ENCODE assay signal across 10 mouse cellular contexts in genomic region chrX:6922165-6922564, GRCm38 (mm10).
DNase-seq lines count a peak whose midpoint lies in the region; ATAC-seq and TF ChIP-seq lines count a peak whose summit lies in the region.
"Had no signal": no experiment of that assay in that cellular context is flagged by ENCODE, and none has a peak within 500 bp of the region (broad histone marks: within the 10 kb centered on the region; RNA-seq: fewer than 3 reads in every experiment).

No protein-coding gene starts in this region.

- no peak for TF ChIP-seq POLR2A in kidney, adult 2 months (IDR thresholded peaks at IDR 0.05; ENCODE audit: low read depth, low read length)

- 37% methylated on average over 5 of the region's 5 CpGs for WGBS in kidney, adult 2 months
- WGBS in lung, embryonic 14.5 days = 60% methylated on average over 5 of the region's 5 CpGs
- 74% methylated on average over 5 of the region's 5 CpGs for WGBS in forebrain, embryonic 16.5 days

- TF ChIP-seq CTCF in kidney, adult 2 months (conservative IDR thresholded peaks at IDR 0.05; ENCODE audit: insufficient read depth, insufficient read length, low read depth, low read length) = no peak
- TF ChIP-seq CTCF in lung, embryonic 14.5 days (IDR thresholded peaks at IDR 0.05; ENCODE audit: low read depth) = peak; percentile 49

- no peak overlapping the region for H3K27ac ChIP-seq in kidney, adult 2 months (ENCODE audit: insufficient read depth, low read depth, low read length)
- no peak overlapping the region for H3K27ac ChIP-seq in lung, embryonic 14.5 days (ENCODE audit: low read depth)
- no peak overlapping the region for H3K27ac ChIP-seq in forebrain, embryonic 16.5 days (ENCODE audit: low read length)

- ATAC-seq in lung, embryonic 14.5 days (ENCODE audit: insufficient read depth) = no peak
- no peak for ATAC-seq in forebrain, embryonic 16.5 days
- ATAC-seq: activated CD4-positive, CD25-positive, alpha-beta regulatory T cell, adult 4 months had no signal

- H3K4me1 ChIP-seq in kidney, adult 2 months (ENCODE audit: control insufficient read depth, insufficient read depth, low read length) = no peaks in the 10 kb centered on the region
- H3K4me1 ChIP-seq in lung, embryonic 14.5 days (ENCODE audit: insufficient read depth) = no peaks in the 10 kb centered on the region
- H3K4me1 ChIP-seq in forebrain, embryonic 16.5 days (replicated peaks; ENCODE audit: control insufficient read depth, insufficient read depth, low read length) = no peaks in the 10 kb centered on the region

- no peak overlapping the region for H3K4me3 ChIP-seq in kidney, adult 2 months (ENCODE audit: insufficient read depth, low read depth, low read length)
- no peak overlapping the region for H3K4me3 ChIP-seq in lung, embryonic 14.5 days (ENCODE audit: low read depth, low read length)
- no peak overlapping the region for H3K4me3 ChIP-seq in forebrain, embryonic 16.5 days (replicated peaks; ENCODE audit: low read length)
- H3K4me3 ChIP-seq: myocyte had no signal

- H3K27me3 ChIP-seq in kidney, adult 2 months (replicated peaks; ENCODE audit: control insufficient read depth, insufficient read depth, low read length) = no peaks in the 10 kb centered on the region
- H3K27me3 ChIP-seq in lung, embryonic 14.5 days (ENCODE audit: insufficient read depth, low read length) = no peaks in the 10 kb centered on the region
- H3K27me3 ChIP-seq in forebrain, embryonic 16.5 days (replicated peaks; ENCODE audit: control insufficient read depth, insufficient read depth, low read length) = no peaks in the 10 kb centered on the region

- H3K9ac ChIP-seq in lung, embryonic 14.5 days = no peak overlapping the region
- H3K9ac ChIP-seq in forebrain, embryonic 16.5 days (replicated peaks; ENCODE audit: low read depth, low read length) = no peak overlapping the region

- H3K9me3 ChIP-seq in lung, embryonic 14.5 days (ENCODE audit: low read depth, low read length) = no peaks in the 10 kb centered on the region
- no peaks in the 10 kb centered on the region for H3K9me3 ChIP-seq in forebrain, embryonic 16.5 days (ENCODE audit: control insufficient read depth, low read length)

- DNase-seq in kidney, adult 9 months = peak; percentile 6
- no peak for DNase-seq in kidney, adult 2 months
- DNase-seq in B cell, adult 2 months = peak; percentile 43 to 53
- peak; percentile 22 for DNase-seq in adipocyte (ENCODE audit: low spot score)
- DNase-seq in lung, embryonic 14.5 days = peak; percentile 42
- no peak for DNase-seq in cerebellum, adult 9-11 months
- DNase-seq in left cerebral cortex, adult 18-20 months (ENCODE audit: low spot score in 2 of 2) = no peak

- H3K36me3 ChIP-seq in kidney, adult 2 months (ENCODE audit: control insufficient read depth, insufficient read depth, low read length) = no peaks in the 10 kb centered on the region
- no peaks in the 10 kb centered on the region for H3K36me3 ChIP-seq in lung, embryonic 14.5 days (ENCODE audit: insufficient read depth)
- no peaks in the 10 kb centered on the region for H3K36me3 ChIP-seq in forebrain, embryonic 16.5 days (ENCODE audit: control insufficient read depth, insufficient read depth)

- no peak overlapping the region for H3K4me2 ChIP-seq in lung, embryonic 14.5 days
- H3K4me2 ChIP-seq in forebrain, embryonic 16.5 days (ENCODE audit: low read length) = no peak overlapping the region

Comparison
In these comparisons a context has a peak if more than half of its experiments do, and no peak if none do; other contexts are left out.
1. DNase-seq: peak in kidney, adult 9 months (single experiment), B cell, adult 2 months (2 of 2), adipocyte (single experiment) and lung, embryonic 14.5 days (single experiment); none in kidney, adult 2 months (single experiment), cerebellum, adult 9-11 months (single experiment) and left cerebral cortex, adult 18-20 months (0 of 2).